Mouse (Mus musculus) B cell, adult (primary cell): ENCODE data around the gene Supt16. TPM values are rescaled to one million over a fixed set of nuclear protein-coding genes. Genes with fewer than 3 reads are reported as not detected.

Experiments used
- total RNA-seq: library from RNA; stranded (reverse); gene quantifications from 4 replicates; pipeline ENCODE4 v1.2.4, GENCODE M21; 2023; ENCODE audit not compliant: inconsistent age

Gene Supt16
- 73.4 to 77.5 TPM (median 74.6 TPM) in 4 replicates for total RNA-seq

GRCm38 (mm10) chr14:52197156-52197878 lies at the start of gene Supt16:
TSS of gene Supt16 (minus strand) at chr14:52197416.

Other genes with a start within 250 kb of the Supt16 start
- 0.48 to 1.3 TPM (median 0.71 TPM) in 3 of 4 replicates, not detected in the other for gene Arhgef40, start 212.7 kb downstream of the Supt16 start, total RNA-seq
- 0.77 to 1.8 TPM (median 1.2 TPM) in 3 of 4 replicates, not detected in the other for gene Tmem253, start 181.8 kb downstream of the Supt16 start, total RNA-seq
- gene Zfp219, start 176.7 kb downstream of the Supt16 start, total RNA-seq = 9.3 to 11.8 TPM (median 10.0 TPM) in 4 replicates
- gene Olfr221, start 155.0 kb downstream of the Supt16 start, total RNA-seq = not detected in 4 replicates
- gene Hnrnpc, start 93.4 kb downstream of the Supt16 start, total RNA-seq = 384 to 438 TPM (median 406 TPM) in 4 replicates
- 29.6 to 42.1 TPM (median 32.4 TPM) in 4 replicates for gene Rpgrip1, start 86.7 kb downstream of the Supt16 start, total RNA-seq
- gene Chd8, start 60.4 kb upstream of the Supt16 start, total RNA-seq = 287 to 302 TPM (median 291 TPM) in 4 replicates
- gene Tox4, start 81.7 kb upstream of the Supt16 start, total RNA-seq = 107 to 135 TPM (median 120 TPM) in 4 replicates
- 18.0 to 20.2 TPM (median 19.3 TPM) in 4 replicates for gene Rab2b, start 82.1 kb upstream of the Supt16 start, total RNA-seq
- gene Mettl3, start 107.7 kb upstream of the Supt16 start, total RNA-seq = 63.1 to 65.7 TPM (median 64.2 TPM) in 4 replicates
- gene Sall2, start 131.3 kb upstream of the Supt16 start, total RNA-seq = 0.13 to 0.21 TPM (median 0.20 TPM) in 4 replicates
- not detected in 4 replicates for gene Olfr1513, start 159.0 kb upstream of the Supt16 start, total RNA-seq
- not detected in 4 replicates for gene Olfr1512, start 181.8 kb upstream of the Supt16 start, total RNA-seq
- gene Olfr1511, start 200.0 kb upstream of the Supt16 start, total RNA-seq = not detected in 4 replicates
- not detected in 4 replicates for gene Olfr1510, start 217.0 kb upstream of the Supt16 start, total RNA-seq
- not detected in 4 replicates for gene Olfr1509, start 245.6 kb upstream of the Supt16 start, total RNA-seq